Mouse (Mus musculus): ENCODE data around the gene Gm26602.
"Not testable (repeated sequence)": the region's sequence is repeated elsewhere in the genome, so short reads cannot be mapped to it uniquely, and the experiment has no call there.

Gene Gm26602

DNA sequence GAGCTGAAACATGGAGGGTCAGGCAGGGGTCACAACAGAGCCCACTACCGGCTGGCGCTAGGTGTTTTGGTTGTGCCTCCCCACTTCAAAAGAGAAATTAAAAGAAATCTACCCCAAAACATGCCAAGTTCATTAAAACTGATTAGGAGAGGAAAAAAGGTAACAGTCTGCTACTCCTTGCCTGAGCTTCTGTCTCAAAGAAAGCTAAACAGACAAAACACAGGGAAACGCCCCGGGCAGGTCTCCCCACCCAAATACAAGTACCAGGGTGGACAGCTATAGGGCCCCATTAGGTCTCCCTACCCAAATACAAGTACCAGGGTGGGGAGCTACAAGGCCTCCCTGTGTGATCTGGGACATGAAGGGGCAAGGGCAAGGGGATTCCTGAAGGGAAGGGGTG is at the start of gene Gm26602:
Gm26602 (plus strand) TSS at position 301 of the 400 bp plus-strand sequence.
- no peak for DNase-seq

- DNase-seq, result no peak
These were observed 49.2 kb upstream of the Gm26602 start for GRCm38 (mm10) chr10:79861230-79862048.

DNA sequence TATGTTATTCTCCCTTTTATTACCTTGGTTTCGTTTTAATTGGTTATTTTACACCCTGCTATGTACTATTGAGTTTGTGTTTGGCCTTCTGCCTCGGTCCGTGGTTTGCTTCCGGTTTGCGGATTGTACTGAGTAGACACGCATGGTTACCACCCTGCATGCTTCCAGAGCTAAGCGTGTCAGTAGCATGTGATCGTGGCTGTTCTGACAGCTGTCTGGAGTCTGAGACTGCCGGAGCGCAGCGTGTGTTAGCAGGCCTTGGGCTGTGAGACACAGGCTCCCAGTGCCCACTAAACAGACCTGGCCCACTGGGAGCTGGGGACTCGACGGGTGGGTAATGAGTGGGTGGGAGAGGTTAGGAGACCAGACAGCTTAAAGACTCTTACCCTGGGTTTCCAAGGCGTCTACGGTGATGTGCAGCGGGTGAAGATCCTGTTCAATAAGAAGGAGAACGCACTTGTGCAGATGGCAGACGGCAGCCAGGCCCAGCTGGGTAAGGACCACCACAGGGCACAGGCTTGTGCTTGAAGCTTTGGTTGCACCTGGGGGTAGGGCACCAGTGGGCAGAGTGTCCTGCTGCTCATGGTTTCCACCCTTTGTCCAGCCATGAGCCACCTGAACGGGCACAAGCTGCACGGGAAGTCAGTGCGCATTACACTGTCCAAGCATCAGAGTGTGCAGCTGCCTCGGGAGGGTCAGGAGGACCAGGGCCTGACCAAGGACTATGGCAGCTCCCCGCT is 48.4 kb upstream of the Gm26602 start:
- DNase-seq, result no peak

DNA sequence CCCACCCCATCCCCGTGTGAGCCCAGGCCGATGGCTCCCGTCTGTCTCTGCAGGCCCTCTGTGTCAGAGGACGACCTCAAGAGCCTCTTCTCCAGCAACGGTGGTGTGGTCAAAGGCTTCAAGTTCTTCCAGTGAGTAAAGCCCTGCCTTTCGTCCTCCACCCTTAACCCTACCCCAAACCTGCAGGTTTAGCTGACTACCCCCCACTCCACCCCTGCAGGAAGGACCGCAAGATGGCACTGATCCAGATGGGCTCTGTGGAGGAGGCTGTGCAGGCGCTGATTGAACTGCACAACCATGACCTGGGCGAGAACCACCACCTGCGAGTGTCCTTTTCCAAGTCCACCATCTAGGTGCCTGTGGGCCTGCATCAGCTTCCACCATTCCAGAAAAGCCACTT is 47.7 kb upstream of the Gm26602 start:
- no peak for DNase-seq

- no peak for DNase-seq
These were observed 46.1 kb upstream of the Gm26602 start for GRCm38 (mm10) chr10:79864351-79865188.

GRCm38 (mm10) chr10:79865189-79865601 is 45.5 kb upstream of the Gm26602 start:
- DNase-seq, result no peak

GRCm38 (mm10) chr10:79865801-79866295 is 44.8 kb upstream of the Gm26602 start:
- no peak for DNase-seq

GRCm38 (mm10) chr10:79866601-79867000 is 44.1 kb upstream of the Gm26602 start:
- no peak for DNase-seq

DNA sequence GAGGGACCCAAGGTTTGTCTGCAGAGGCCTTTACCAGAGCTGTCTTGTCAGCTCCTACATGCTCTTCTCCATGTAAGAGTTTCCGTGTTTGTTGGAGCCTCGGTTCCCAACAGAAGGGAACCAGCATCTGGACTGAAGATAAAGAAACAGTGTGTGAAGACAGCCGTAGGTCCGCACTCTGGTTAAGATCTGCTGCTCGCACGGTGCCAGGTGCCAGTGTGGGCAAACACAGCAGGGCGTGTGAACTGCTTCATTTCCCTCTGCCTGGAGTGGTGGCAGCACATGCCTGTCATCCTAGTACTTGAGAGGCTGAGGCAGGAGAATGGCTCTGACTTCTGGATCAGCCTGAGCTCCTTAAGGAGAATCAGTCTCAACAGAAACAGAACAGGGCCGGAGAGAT is 38.8 kb upstream of the Gm26602 start:
- no peak for DNase-seq

DNA sequence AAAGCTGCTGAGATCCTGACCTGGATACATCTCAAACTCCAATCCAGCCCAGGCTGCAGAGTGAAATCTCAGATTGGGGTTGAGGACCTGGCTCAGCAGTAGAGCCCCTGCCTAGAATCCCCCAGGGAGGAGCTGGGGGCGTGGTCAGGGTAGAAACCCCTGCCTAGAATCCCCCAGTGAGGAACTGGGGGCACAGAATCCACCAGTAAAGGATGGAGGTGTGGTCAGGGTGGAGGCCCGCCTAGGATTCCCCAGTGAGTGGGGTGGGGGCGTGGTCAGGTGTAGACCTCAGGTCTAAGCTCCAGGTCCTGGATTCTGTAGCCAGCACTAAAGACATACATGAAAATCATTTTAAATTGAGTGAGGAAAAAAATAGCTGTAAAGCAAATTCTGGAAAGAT is 37.8 kb upstream of the Gm26602 start:
- DNase-seq, result no peak

GRCm38 (mm10) chr10:79873313-79873712 is 37.3 kb upstream of the Gm26602 start:
- DNase-seq, result no peak

DNA sequence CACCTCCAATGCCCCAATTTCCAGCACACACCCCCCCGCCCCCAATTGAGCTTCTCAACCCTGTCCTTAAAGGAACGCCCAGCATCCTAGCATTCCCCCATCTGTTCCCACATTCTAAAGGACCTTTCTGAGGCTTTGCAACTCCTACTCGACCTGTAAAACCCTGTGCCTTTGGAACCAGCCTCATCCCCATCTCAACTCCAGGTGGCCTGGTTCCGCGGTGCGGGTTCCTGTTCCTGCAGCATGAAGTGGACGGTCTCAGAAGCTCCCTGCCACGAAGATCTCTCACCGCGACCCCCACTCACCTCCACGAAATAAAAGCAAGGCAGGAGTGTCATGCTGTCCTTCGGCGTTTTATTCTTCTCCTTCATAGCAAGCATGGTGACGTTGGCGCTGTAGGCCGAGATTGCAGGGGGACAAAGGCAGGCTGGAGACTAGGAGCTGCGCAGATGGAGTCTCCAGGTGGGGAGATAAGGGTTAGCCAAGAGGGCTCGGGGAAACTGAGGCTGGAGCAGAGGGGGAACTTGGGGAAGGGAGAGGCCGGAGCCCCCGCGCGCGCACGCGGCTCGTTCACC is 36.9 kb upstream of the Gm26602 start:
- DNase-seq, result no peak

- no peak for DNase-seq
These were observed 36.3 kb upstream of the Gm26602 start, which contains the start of the genes Prtn3 and Plppr3 for GRCm38 (mm10) chr10:79874290-79874862. Gene Prtn3 (plus strand): TSS chr10:79874476. Gene Plppr3 (minus strand): TSS chr10:79874634.

- no peak for DNase-seq
These were observed 33.5 kb upstream of the Gm26602 start for GRCm38 (mm10) chr10:79877174-79877573.

DNA sequence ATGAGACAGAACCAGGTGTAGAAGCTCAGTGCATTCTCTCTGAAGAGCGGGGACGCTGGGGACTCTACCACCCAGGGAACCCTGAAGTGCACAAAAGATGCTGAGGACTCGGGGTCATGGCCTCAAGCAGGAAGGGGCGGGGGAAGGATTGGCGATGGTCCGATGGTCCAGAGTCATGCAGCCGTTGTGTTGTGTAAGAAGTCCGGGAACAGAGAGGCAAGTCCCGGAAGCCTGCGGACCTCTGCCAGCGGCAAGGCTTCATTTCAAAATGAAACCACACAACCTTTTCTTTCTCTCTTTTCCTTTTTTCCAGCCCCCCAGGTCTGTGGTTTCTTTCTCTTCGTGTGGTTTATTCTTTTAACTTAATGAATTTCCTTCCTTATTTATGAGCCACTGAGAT is 32.9 kb upstream of the Gm26602 start:
- DNase-seq, result peak; percentile 54

DNA sequence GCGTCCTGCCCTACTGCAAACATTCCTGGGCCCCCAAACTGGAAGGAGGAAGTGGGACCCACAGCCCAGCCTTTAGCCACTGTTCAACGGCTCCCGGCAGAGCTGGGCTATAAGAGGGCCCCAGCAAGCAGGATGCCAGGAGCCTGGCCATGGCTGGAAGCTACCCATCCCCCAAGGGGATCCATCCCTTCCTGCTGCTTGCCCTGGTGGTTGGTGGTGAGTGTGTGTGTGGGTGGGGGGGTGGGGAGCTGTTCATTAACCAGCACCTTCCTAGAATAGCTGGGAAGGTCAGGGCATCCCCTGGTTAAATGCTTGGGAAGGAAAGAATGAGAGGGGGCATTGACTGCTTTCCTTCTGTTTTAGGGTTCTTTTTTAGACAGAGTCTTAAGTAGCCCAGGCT is 31.1 kb upstream of the Gm26602 start:
- no peak for DNase-seq

DNA sequence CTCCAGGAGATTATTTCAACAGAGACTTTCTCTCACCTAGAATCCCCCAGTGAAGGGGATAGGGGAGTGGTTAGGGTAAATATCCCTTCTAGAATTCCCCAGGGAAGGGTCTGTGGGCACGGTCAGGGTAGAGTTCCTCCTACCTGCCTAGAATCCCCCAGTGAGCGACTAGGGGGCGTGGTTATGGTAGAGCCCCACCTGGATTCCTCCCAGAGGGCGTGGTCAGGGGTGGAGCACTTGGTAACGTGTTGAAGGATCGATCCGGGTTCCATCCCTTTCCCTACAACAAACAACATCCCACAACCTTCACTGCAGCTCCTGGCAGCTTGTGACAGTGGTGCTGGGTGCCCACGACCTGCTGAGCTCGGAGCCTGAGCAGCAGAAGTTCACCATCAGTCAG is 29.9 kb upstream of the Gm26602 start:
- DNase-seq, result no peak

- peak; percentile 38 for DNase-seq
These were observed 28.7 kb upstream of the Gm26602 start for GRCm38 (mm10) chr10:79881981-79882380.

DNA sequence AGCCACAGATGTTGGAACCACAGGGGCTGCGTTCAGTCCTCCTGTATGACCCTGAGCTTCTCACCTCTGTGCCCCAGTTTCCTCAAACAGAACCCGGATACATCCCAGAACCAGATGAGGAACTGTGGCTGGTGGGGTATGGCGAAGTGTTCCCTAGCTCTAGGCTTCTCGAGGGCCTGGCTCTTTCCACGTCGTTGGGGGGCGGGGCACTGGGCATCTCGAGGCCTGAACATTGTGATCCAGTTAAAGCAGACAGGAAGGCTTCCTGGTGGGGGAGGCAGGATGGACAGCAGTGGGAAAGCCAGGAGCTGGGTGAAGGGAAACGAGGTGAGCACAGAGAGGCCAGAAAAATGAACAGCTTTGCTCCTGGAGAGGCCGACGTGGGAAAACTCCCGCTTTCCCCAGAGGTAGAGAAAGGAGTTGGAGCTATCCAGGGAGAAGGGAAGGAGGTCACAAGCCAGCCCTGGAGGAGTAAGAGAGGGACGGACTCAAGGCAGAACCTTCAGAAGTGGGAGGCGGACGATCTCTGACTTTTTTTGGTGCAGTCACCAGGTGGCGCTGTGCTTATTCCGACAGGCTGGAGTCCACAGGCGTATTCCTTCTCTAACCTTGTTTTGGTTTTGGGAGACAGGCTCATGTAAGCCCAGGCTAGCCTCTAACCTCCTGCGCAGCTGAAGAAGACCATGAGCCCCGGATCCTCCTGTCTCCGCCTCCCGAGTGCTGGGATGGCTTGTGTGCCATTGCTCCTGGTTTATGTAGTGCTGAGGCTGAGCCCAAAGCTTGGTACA is 27.2 kb upstream of the Gm26602 start:
- DNase-seq, result peak; percentile 89

DNA sequence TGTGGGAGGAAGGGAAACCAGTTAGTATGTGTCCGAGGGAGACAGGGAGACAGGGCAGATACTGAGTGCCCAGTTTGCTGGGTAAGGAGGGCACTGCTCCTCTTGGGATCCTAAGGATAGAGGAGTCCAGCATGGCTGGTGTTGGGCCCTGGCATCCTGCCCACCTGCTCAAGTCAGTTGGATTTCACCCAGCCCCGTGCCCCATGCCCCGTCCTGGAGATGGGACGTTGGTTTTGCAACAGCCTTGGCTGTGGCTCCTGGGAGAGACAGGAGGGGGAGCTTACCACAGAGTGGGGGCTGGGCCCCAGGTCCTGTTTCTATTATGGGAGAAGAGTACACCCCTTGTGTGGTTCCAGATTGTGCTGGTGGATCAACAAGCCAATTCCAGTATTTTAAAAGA is 26.2 kb upstream of the Gm26602 start:
- peak; percentile 78 for DNase-seq

DNA sequence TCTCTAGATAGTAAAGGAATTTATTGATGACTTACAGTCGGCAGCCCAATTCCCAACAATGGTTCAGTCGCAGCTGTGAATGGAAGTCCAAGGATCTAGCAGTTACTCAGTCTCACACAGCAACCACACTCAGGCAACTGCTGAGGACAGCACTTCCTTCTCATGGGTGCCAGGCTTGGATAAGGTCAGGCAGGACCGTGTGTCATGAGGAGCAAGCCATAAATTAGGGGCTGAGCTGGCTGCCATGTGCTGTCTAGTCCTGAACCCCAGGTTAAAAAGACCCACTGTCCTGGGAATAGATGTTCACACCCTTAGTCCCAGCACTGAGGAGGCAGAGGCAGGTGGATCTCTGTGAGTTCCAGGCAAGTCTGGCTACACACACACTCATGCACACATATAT is 25.7 kb upstream of the Gm26602 start:
- DNase-seq, result not testable (repeated sequence)
